Mouse (Mus musculus) thymus, adult 2 months (tissue): Measurements from ENCODE around the gene Dtx1. TPM values are rescaled to one million over a fixed set of nuclear protein-coding genes. Genes with fewer than 3 reads are reported as not detected.

ENCODE experiments used
- DNase-seq: peaks from one replicate; pipeline ENCODE4 v3.0.0; 2021
- H3K27ac ChIP-seq: fragments of 200-500 bp; 2 replicates; pipeline ENCODE4 v1.5.1; 2012; ENCODE audit warnings: low read length, control low read depth; ENCODE audit not compliant: control insufficient read depth, insufficient read depth
- H3K27me3 ChIP-seq: fragments of 200-500 bp; 2 replicates; pipeline ENCODE4 v1.6.1; 2012; ENCODE audit warnings: mild to moderate bottlenecking, low read length, moderate library complexity, mixed read lengths; ENCODE audit not compliant: control insufficient read depth, insufficient read depth
- H3K36me3 ChIP-seq: fragments of 200-500 bp; 2 replicates; pipeline ENCODE4 v1.6.1; 2012; ENCODE audit warnings: mild to moderate bottlenecking, low read length, moderate library complexity; ENCODE audit not compliant: control insufficient read depth, insufficient read depth
- H3K4me1 ChIP-seq: fragments of 200-500 bp; replicated peaks from 2 replicates; pipeline ENCODE4 v1.6.1; 2012; ENCODE audit warnings: low read length; ENCODE audit not compliant: control insufficient read depth, insufficient read depth
- H3K4me3 ChIP-seq: fragments of 200-500 bp; 2 replicates; pipeline ENCODE4 v1.5.1; 2012; ENCODE audit warnings: mild to moderate bottlenecking, low read length, control low read depth, moderate library complexity; ENCODE audit not compliant: control insufficient read depth, insufficient read depth
- CTCF ChIP-seq: fragments of 200-500 bp; IDR thresholded peaks from 2 replicates; pipeline ENCODE4 v1.5.1; 2012; ENCODE audit warnings: mild to moderate bottlenecking, control low read depth, low read length, moderate library complexity, borderline replicate concordance; ENCODE audit not compliant: control insufficient read depth, poor library complexity, insufficient read depth; ENCODE audit errors: extremely low read depth
- POLR2A ChIP-seq: fragments of 200-500 bp; IDR thresholded peaks from 2 replicates; pipeline ENCODE4 v1.6.1; 2012; ENCODE audit warnings: mild to moderate bottlenecking, low read length, control low read depth, moderate library complexity; ENCODE audit not compliant: control insufficient read depth, poor library complexity, insufficient read depth; ENCODE audit errors: extremely low read depth
- WGBS: fragments of 180-500 bp; shearing (Covaris S2); methylation state at CpG from one replicate; pipeline ENCODE4 v1.1.7; 2018; 5-methylcytosine and 5-hydroxymethylcytosine counted together
- polyA plus RNA-seq: library from polyadenylated mRNA; depleted of rRNA; stranded (reverse); fragments of >200 nt; gene quantifications from 2 replicates; pipeline ENCODE4 v1.2.3, GENCODE M21; 2012

The Dtx1 gene
- polyA plus RNA-seq, 1 experiment = 66.6 TPM

- TF ChIP-seq CTCF (no peak), POLR2A (no peak)
- no peak overlapping the region for H3K27ac ChIP-seq
- DNase-seq = no peak
- H3K36me3 ChIP-seq = no peaks in the 10 kb centered on the region
- 72% methylated on average over 5 of the region's 5 CpGs for WGBS
- H3K4me1 ChIP-seq = 0 out of 2 replicates have a peak, but pooled peaks cover 5% of the 10 kb centered on the region
- H3K27me3 ChIP-seq = no peaks in the 10 kb centered on the region
- H3K4me3 ChIP-seq = no peak overlapping the region
These were observed 50.9 kb downstream of the Dtx1 start for GRCm38 (mm10) chr5:120660816-120661215.

- TF ChIP-seq POLR2A (no peak), CTCF (no peak)
- no peaks in the 10 kb centered on the region for H3K27me3 ChIP-seq
- no peaks in the 10 kb centered on the region for H3K36me3 ChIP-seq
- H3K4me1 ChIP-seq = no peaks in the 10 kb centered on the region
- H3K27ac ChIP-seq = no peak overlapping the region
- no peak for DNase-seq
- 94% methylated on average over 12 of the region's 12 CpGs for WGBS
- no peak overlapping the region for H3K4me3 ChIP-seq
These were observed 55.4 kb downstream of the Dtx1 start for GRCm38 (mm10) chr5:120656281-120656751.

- 96% methylated on average over 2 of the region's 2 CpGs for WGBS
- no peaks in the 10 kb centered on the region for H3K27me3 ChIP-seq
- H3K4me3 ChIP-seq = no peak overlapping the region
- H3K36me3 ChIP-seq = no peaks in the 10 kb centered on the region
- TF ChIP-seq POLR2A (no peak), CTCF (no peak)
- peaks cover 12% of the 10 kb centered on the region for H3K4me1 ChIP-seq
- no peak for DNase-seq
- H3K27ac ChIP-seq = no peak overlapping the region
These were observed 57.9 kb downstream of the Dtx1 start for GRCm38 (mm10) chr5:120653873-120654272.

- TF ChIP-seq CTCF (no peak), POLR2A (no peak)
- no peaks in the 10 kb centered on the region for H3K27me3 ChIP-seq
- DNase-seq = no peak
- H3K4me1 ChIP-seq = peaks cover 19% of the 10 kb centered on the region
- 95% methylated on average over 28 of the region's 28 CpGs for WGBS
- H3K4me3 ChIP-seq = no peak overlapping the region
- no peak overlapping the region for H3K27ac ChIP-seq
- H3K36me3 ChIP-seq = no peaks in the 10 kb centered on the region
These were observed 58.6 kb downstream of the Dtx1 start for GRCm38 (mm10) chr5:120652915-120653701.

GRCm38 (mm10) chr5:120651230-120651629 lies 60.5 kb downstream of the Dtx1 start:
- no peak for DNase-seq
- Histone ChIP-seq H3K4me3 (no peak overlapping the region), H3K4me1 (peaks cover 34% of the 10 kb centered on the region), H3K27me3 (no peaks in the 10 kb centered on the region), H3K27ac (no peak overlapping the region), H3K36me3 (no peaks in the 10 kb centered on the region)
- TF ChIP-seq CTCF (no peak), POLR2A (no peak)
- 96% methylated on average over 5 of the region's 5 CpGs for WGBS

GRCm38 (mm10) chr5:120649938-120650337 lies 61.8 kb downstream of the Dtx1 start:
- Histone ChIP-seq H3K36me3 (no peaks in the 10 kb centered on the region), H3K27ac (no peak overlapping the region), H3K27me3 (no peaks in the 10 kb centered on the region), H3K4me3 (peak overlapping the region; percentile 67), H3K4me1 (peaks cover 37% of the 10 kb centered on the region)
- no peak for TF ChIP-seq POLR2A
- TF ChIP-seq CTCF = no peak
- peak; percentile 34 for DNase-seq
- 33% methylated on average over 13 of the region's 13 CpGs for WGBS
